Mouse (Mus musculus): ENCODE measurements at regions not wholly inside any gene's neighbourhood (a gene's known extent, or its start where the extent isn't known, plus 50 kb on each side); places are given as distances from the start of the nearest gene placed in this dataset.

GRCm38 (mm10) chr12:97836202-97836908 lies 422.9 kb downstream of the Galc start:
- Histone ChIP-seq H3K4me1 (ENCODE audit: insufficient read depth) (no peaks in the 10 kb centered on the region), H3K9me3 (ENCODE audit: low read length) (no peaks in the 10 kb centered on the region), H3K4me3 (ENCODE audit: low read depth, low read length) (no peak overlapping the region), H3K27ac (ENCODE audit: low read depth) (no peak overlapping the region), H3K27me3 (ENCODE audit: insufficient read depth, low read length) (no peaks in the 10 kb centered on the region), H3K36me3 (replicated peaks; ENCODE audit: insufficient read depth, low read length) (no peaks in the 10 kb centered on the region), H3K9ac (replicated peaks) (no peak overlapping the region), H3K4me2 (ENCODE audit: low read depth, low read length) (no peak overlapping the region)
- DNase-seq (no peak), ATAC-seq (no peak)
- TF ChIP-seq EP300 (IDR thresholded peaks at IDR 0.05; ENCODE audit: low read depth), result no peak
- no peak for TF ChIP-seq CTCF (IDR thresholded peaks at IDR 0.05; ENCODE audit: low read depth)
- 76% methylated on average over 8 of the region's 8 CpGs for WGBS (ENCODE audit: insufficient replicate concordance)

- ATAC-seq (no peak), DNase-seq (no peak)
- H3K27me3 ChIP-seq (ENCODE audit: insufficient read depth, low read length), result no peaks in the 10 kb centered on the region
- no peak for TF ChIP-seq CTCF (IDR thresholded peaks at IDR 0.05; ENCODE audit: low read depth)
- TF ChIP-seq EP300 (IDR thresholded peaks at IDR 0.05; ENCODE audit: low read depth), result no peak
- no peaks in the 10 kb centered on the region for H3K9me3 ChIP-seq (ENCODE audit: low read length)
- 79% methylated on average over 16 of the region's 16 CpGs for WGBS (ENCODE audit: insufficient replicate concordance)
- H3K4me2 ChIP-seq (ENCODE audit: low read depth, low read length), result no peak overlapping the region
- no peaks in the 10 kb centered on the region for H3K36me3 ChIP-seq (replicated peaks; ENCODE audit: insufficient read depth, low read length)
- H3K4me1 ChIP-seq (ENCODE audit: insufficient read depth), result no peaks in the 10 kb centered on the region
- H3K4me3 ChIP-seq (ENCODE audit: low read depth, low read length), result no peak overlapping the region
- H3K9ac ChIP-seq (replicated peaks), result no peak overlapping the region
- no peak overlapping the region for H3K27ac ChIP-seq (ENCODE audit: low read depth)
These were observed 465.7 kb downstream of the Galc start for GRCm38 (mm10) chr12:97793364-97794120.

DNA sequence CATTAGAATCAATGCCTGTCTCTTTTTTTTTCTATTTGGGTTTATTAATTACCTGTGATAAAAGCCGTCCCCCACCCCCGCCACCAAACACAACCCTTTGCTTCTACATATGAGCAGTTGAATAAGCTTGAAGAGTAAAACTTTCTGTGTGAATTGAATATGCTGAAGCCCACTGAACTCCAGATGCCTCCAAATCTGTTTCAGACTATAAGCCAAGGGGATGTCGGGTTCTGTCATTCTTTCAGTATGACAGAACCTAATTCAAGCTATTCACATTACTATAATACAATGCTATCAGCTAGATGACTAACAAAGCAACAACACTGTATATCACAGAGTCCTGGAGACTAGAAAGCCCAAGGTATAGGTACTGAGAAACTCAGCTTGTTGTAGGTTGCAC lies 475.8 kb downstream of the Galc start:
- Histone ChIP-seq H3K27ac (ENCODE audit: low read depth) (no peak overlapping the region), H3K27me3 (ENCODE audit: insufficient read depth, low read length) (no peaks in the 10 kb centered on the region), H3K4me2 (ENCODE audit: low read depth, low read length) (no peak overlapping the region), H3K36me3 (replicated peaks; ENCODE audit: insufficient read depth, low read length) (no peaks in the 10 kb centered on the region), H3K4me3 (ENCODE audit: low read depth, low read length) (no peak overlapping the region), H3K9ac (replicated peaks) (no peak overlapping the region), H3K9me3 (ENCODE audit: low read length) (no peaks in the 10 kb centered on the region), H3K4me1 (ENCODE audit: insufficient read depth) (no peaks in the 10 kb centered on the region)
- TF ChIP-seq CTCF (IDR thresholded peaks at IDR 0.05; ENCODE audit: low read depth) (no peak), EP300 (IDR thresholded peaks at IDR 0.05; ENCODE audit: low read depth) (no peak)
- DNase-seq (no peak), ATAC-seq (no peak)
- 75% methylated on average over 3 of the region's 3 CpGs for WGBS (ENCODE audit: insufficient replicate concordance)

DNA sequence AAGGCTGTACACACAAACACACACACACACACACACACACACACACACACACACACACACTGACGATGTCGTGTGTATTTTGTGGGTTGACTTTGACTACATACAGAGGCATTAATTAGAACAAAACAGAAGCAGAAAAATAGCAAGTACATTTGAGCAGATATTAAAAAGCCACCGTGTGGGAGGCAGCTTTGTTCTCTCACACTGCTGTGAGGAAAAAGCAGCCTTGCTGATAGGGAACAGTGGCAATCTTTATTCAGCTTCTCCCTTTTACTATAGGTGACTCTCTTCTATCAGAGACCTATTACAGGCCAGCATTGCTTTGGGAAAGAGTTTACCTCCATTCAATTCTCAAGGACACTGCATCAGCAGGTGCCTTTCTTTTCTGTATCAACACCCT lies 500.1 kb downstream of the Galc start:
- Histone ChIP-seq H3K4me2 (ENCODE audit: low read depth, low read length) (no peak overlapping the region), H3K27ac (ENCODE audit: low read depth) (no peak overlapping the region), H3K4me1 (ENCODE audit: insufficient read depth) (no peaks in the 10 kb centered on the region), H3K9me3 (ENCODE audit: low read length) (no peaks in the 10 kb centered on the region), H3K4me3 (ENCODE audit: low read depth, low read length) (no peak overlapping the region), H3K27me3 (ENCODE audit: insufficient read depth, low read length) (no peaks in the 10 kb centered on the region), H3K36me3 (replicated peaks; ENCODE audit: insufficient read depth, low read length) (no peaks in the 10 kb centered on the region), H3K9ac (replicated peaks) (no peak overlapping the region)
- 69% methylated on average over 3 of the region's 3 CpGs for WGBS (ENCODE audit: insufficient replicate concordance)
- DNase-seq, result no peak
- TF ChIP-seq CTCF (IDR thresholded peaks at IDR 0.05; ENCODE audit: low read depth), result no peak
- no peak for TF ChIP-seq EP300 (IDR thresholded peaks at IDR 0.05; ENCODE audit: low read depth)
- ATAC-seq, result no peak

- DNase-seq, result no peak
- H3K4me2 ChIP-seq (ENCODE audit: low read depth, low read length), result no peak overlapping the region
- no peaks in the 10 kb centered on the region for H3K9me3 ChIP-seq (ENCODE audit: low read length)
- TF ChIP-seq CTCF (IDR thresholded peaks at IDR 0.05; ENCODE audit: low read depth) (no peak), EP300 (IDR thresholded peaks at IDR 0.05; ENCODE audit: low read depth) (no peak)
- H3K27me3 ChIP-seq (ENCODE audit: insufficient read depth, low read length), result no peaks in the 10 kb centered on the region
- H3K27ac ChIP-seq (ENCODE audit: low read depth), result no peak overlapping the region
- H3K9ac ChIP-seq (replicated peaks), result no peak overlapping the region
- no peaks in the 10 kb centered on the region for H3K4me1 ChIP-seq (ENCODE audit: insufficient read depth)
- ATAC-seq, result no peak
- 55% methylated on average over 2 of the region's 2 CpGs for WGBS (ENCODE audit: insufficient replicate concordance)
- H3K4me3 ChIP-seq (ENCODE audit: low read depth, low read length), result no peak overlapping the region
- no peaks in the 10 kb centered on the region for H3K36me3 ChIP-seq (replicated peaks; ENCODE audit: insufficient read depth, low read length)
These were observed 500.6 kb downstream of the Galc start for GRCm38 (mm10) chr12:97758624-97759023.

- Histone ChIP-seq H3K4me3 (ENCODE audit: low read depth, low read length) (no peak overlapping the region), H3K4me1 (ENCODE audit: insufficient read depth) (no peaks in the 10 kb centered on the region), H3K27me3 (ENCODE audit: insufficient read depth, low read length) (no peaks in the 10 kb centered on the region), H3K27ac (ENCODE audit: low read depth) (no peak overlapping the region), H3K36me3 (replicated peaks; ENCODE audit: insufficient read depth, low read length) (no peaks in the 10 kb centered on the region), H3K4me2 (ENCODE audit: low read depth, low read length) (no peak overlapping the region), H3K9ac (replicated peaks) (no peak overlapping the region), H3K9me3 (ENCODE audit: low read length) (no peaks in the 10 kb centered on the region)
- TF ChIP-seq CTCF (IDR thresholded peaks at IDR 0.05; ENCODE audit: low read depth) (no peak), EP300 (IDR thresholded peaks at IDR 0.05; ENCODE audit: low read depth) (no peak)
- ATAC-seq (no peak), DNase-seq (no peak)
- 37% methylated on average over 2 of the region's 2 CpGs for WGBS (ENCODE audit: insufficient replicate concordance)
These were observed 509.1 kb downstream of the Galc start for GRCm38 (mm10) chr12:97750166-97750565.
